Mouse (Mus musculus): ENCODE data around the gene Dhrs7. TPM values are rescaled to one million over a fixed set of nuclear protein-coding genes. Genes with fewer than 3 reads are reported as not detected.

The Dhrs7 gene
- total RNA-seq, 2 experiments from 2014 or later, result 79.8 to 85.4 TPM

- DNase-seq (ENCODE audit: low spot score in 2 of 2), result peak in 1 of 2 experiments; percentile 15
Measured at GRCm38 (mm10) chr12:72664020-72664734, 532 bp downstream of the Dhrs7 start.

DNA sequence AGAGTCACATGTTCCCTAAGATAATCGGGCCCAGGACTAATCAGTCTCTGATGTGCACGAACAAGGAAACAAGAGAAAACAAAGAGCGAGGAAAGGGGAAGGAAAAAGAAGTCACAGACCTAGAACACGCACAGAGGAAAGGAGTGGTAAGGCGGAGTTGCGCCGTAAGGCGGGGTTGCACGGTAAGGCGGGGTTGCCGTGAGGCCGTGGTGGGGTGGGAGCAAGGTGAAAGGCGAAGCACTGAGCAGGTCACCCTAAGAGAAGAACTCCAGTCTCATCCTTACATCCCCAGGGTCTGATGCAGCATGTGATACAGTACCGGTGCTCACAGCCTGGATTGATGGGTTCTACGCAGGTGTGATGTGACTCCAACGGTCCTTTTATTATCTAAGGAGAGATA lies 8.9 kb downstream of the Dhrs7 start:
- no peak for DNase-seq (ENCODE audit: low spot score in 2 of 2)

DNA sequence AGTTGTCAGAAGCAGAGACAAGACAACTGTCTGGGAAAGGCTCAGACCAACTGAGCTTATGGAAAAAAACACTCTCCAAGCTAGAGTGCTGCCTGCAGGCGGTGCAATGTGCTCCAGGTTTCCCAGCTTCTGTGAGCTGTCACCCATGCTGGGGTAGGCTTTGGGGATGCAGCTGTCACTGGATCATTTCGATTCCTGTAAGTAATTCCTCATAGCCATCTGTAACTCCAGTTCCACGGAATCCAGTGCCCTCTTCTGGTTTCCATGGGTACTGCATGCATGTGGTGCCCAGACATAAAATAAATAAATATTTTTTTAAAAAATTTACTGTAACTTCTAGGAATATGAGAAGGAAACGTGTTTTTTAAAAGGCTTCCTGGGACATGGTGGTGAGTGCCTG lies 10.0 kb downstream of the Dhrs7 start:
- peak in 1 of 2 experiments; percentile 15 for DNase-seq (ENCODE audit: low spot score in 2 of 2)

GRCm38 (mm10) chr12:72649611-72650330 lies 14.9 kb downstream of the Dhrs7 start, which contains the start of gene Gm4756:
Gm4756 (minus strand) TSS chr12:72649661.
- DNase-seq (ENCODE audit: low spot score in 2 of 2), result no peak

DNA sequence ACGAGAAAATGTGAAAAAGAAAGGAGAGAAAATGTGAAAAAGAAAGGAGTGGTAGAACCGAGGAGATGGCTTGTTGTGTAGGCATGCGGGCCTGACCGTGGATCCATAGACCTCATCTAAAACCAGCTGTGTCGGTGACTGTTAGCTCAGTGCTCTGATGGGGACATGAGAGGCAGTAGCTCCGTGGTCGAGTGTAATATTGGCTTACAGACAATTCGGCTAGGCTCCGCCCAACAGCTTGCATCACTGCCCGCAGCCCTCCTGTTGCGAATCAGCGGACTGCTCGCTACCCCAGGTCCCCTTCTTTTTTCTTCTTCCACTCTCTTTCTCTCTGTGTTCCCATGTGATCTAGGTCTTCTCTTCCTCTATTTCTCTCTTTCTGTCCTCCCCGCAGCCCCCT lies 15.8 kb downstream of the Dhrs7 start:
- no peak for DNase-seq (ENCODE audit: low spot score in 2 of 2)

GRCm38 (mm10) chr12:72638025-72638424 lies 26.7 kb downstream of the Dhrs7 start:
- DNase-seq (ENCODE audit: low spot score in 2 of 2), result no peak

- no peak for DNase-seq (ENCODE audit: low spot score in 2 of 2)
Measured at GRCm38 (mm10) chr12:72628751-72629150, 36.0 kb downstream of the Dhrs7 start.

DNA sequence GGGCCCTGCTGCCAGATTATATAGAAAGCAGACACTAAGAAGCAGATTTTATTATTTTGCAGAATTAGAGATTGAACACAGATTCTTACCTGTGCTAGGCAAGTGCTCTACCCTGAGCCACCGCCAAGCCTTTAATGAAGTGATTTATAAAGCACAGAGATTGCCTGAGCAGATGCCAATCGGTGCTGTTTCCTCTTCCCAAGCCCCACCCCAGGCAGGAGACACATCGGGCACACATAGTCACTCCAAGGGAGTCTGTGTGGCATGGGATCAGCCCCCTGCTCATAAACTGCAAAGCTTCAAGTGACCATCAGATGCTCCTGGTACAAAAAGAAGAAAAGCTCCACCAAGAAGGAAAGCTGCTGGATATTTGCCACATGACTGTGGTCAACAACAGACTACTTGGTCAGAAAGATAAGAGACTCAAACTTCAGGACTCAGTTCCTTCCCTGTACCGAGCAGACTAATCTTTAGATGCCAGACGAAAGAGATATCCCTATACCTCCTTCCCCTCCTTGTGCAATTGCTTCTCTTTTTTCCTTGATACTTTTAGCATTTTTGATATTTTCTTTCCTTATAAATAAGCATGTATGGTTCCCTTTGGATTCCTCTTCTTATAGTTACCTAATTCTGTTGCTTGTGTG lies 41.7 kb downstream of the Dhrs7 start:
- no peak for DNase-seq (ENCODE audit: low spot score in 2 of 2)

- no peak for DNase-seq (ENCODE audit: low spot score in 2 of 2)
Measured at GRCm38 (mm10) chr12:72621441-72621840, 43.3 kb downstream of the Dhrs7 start.

GRCm38 (mm10) chr12:72620856-72621255 lies 43.9 kb downstream of the Dhrs7 start:
- DNase-seq (ENCODE audit: low spot score in 2 of 2), result no peak

- DNase-seq (ENCODE audit: low spot score in 2 of 2), result no peak
Measured at GRCm38 (mm10) chr12:72612053-72612452, 52.7 kb downstream of the Dhrs7 start.

Other genes starting within 250 kb of the Dhrs7 start
- 1 to 10 TPM; 1.9 to 2.4 TPM for gene Lrrc9, start 223.0 kb downstream of the Dhrs7 start, total RNA-seq (2021)
- 1 to 10 TPM; 8.5 to 8.9 TPM for gene Pcnx4, start 128.5 kb downstream of the Dhrs7 start, total RNA-seq (2021)
- gene Gm4756, start 15.2 kb downstream of the Dhrs7 start, total RNA-seq (2021), result not detected
- gene Ppm1a, start 92.5 kb upstream of the Dhrs7 start, total RNA-seq (2021), result 100 to 1,000 TPM; 253 to 261 TPM

Measured in adrenal gland, postnatal 4 days (tissue).